Mouse (Mus musculus): ENCODE measurements at regions not wholly inside any gene's neighbourhood (a gene's known extent, or its start where the extent isn't known, plus 50 kb on each side); places are given as distances from the start of the nearest gene placed in this dataset.

- no peaks in the 10 kb centered on the region for H3K4me1 ChIP-seq (ENCODE audit: control insufficient read depth, insufficient read depth, low read length)
- H3K4me3 ChIP-seq (ENCODE audit: low read depth, low read length), result no peak overlapping the region
- no peak overlapping the region for H3K4me2 ChIP-seq
- no peaks in the 10 kb centered on the region for H3K9me3 ChIP-seq (ENCODE audit: control insufficient read depth, low read length)
- DNase-seq (ENCODE audit: low spot score, missing footprints) (no peak), ATAC-seq (ENCODE audit: low FRiP score) (no peak)
- 90% methylated on average over 9 of the region's 9 CpGs for WGBS
- H3K36me3 ChIP-seq (ENCODE audit: control insufficient read depth, insufficient read depth, low read length), result no peaks in the 10 kb centered on the region
- H3K27me3 ChIP-seq (ENCODE audit: control insufficient read depth, insufficient read depth, low read length), result no peaks in the 10 kb centered on the region
- no peak overlapping the region for H3K27ac ChIP-seq (ENCODE audit: low read depth, low read length)
- H3K9ac ChIP-seq (ENCODE audit: low read length), result no peak overlapping the region
Observed at GRCm38 (mm10) chr9:82760682-82761468, 68.5 kb upstream of the Irak1bp1 start.

- no peak overlapping the region for H3K27ac ChIP-seq (ENCODE audit: low read depth, low read length)
- no peaks in the 10 kb centered on the region for H3K4me1 ChIP-seq (ENCODE audit: control insufficient read depth, insufficient read depth, low read length)
- no peaks in the 10 kb centered on the region for H3K36me3 ChIP-seq (ENCODE audit: control insufficient read depth, insufficient read depth, low read length)
- WGBS, result 92% methylated on average over 1 of the region's 1 CpGs
- ATAC-seq (ENCODE audit: low FRiP score) (no peak), DNase-seq (ENCODE audit: low spot score, missing footprints) (no peak)
- H3K9ac ChIP-seq (ENCODE audit: low read length), result no peak overlapping the region
- H3K9me3 ChIP-seq (ENCODE audit: control insufficient read depth, low read length), result no peaks in the 10 kb centered on the region
- no peak overlapping the region for H3K4me2 ChIP-seq
- H3K4me3 ChIP-seq (ENCODE audit: low read depth, low read length), result no peak overlapping the region
- no peaks in the 10 kb centered on the region for H3K27me3 ChIP-seq (ENCODE audit: control insufficient read depth, insufficient read depth, low read length)
Observed at GRCm38 (mm10) chr9:82763651-82764050, 65.7 kb upstream of the Irak1bp1 start.
